Mouse (Mus musculus): ENCODE measurements around the gene Anapc5.

Gene Anapc5
- long read RNA-seq, experiment 1, transcript Anapc5-201 (17 exons, 2,760 nt): minor isoform, 37 of 123 reads
- long read RNA-seq, experiment 1, transcript Anapc5-218 (17 exons, 2,404 nt): major isoform, 55 of 123 reads
- long read RNA-seq, experiment 1, partial matches to known transcripts: 19 of 123 reads
- long read RNA-seq, experiment 1, other reads (novel, unspliced or antisense): 7 of 123 reads
- long read RNA-seq, experiment 2, transcript Anapc5-201 (17 exons, 2,760 nt): minor isoform, 31 of 149 reads
- long read RNA-seq, experiment 2, transcript Anapc5-214 (7 exons, 1,174 nt): minor isoform, 10 of 149 reads
- long read RNA-seq, experiment 2, transcript Anapc5-218 (17 exons, 2,404 nt): major isoform, 71 of 149 reads
- long read RNA-seq, experiment 2, partial matches to known transcripts: 18 of 149 reads
- long read RNA-seq, experiment 2, other reads (novel, unspliced or antisense): 18 of 149 reads

DNA sequence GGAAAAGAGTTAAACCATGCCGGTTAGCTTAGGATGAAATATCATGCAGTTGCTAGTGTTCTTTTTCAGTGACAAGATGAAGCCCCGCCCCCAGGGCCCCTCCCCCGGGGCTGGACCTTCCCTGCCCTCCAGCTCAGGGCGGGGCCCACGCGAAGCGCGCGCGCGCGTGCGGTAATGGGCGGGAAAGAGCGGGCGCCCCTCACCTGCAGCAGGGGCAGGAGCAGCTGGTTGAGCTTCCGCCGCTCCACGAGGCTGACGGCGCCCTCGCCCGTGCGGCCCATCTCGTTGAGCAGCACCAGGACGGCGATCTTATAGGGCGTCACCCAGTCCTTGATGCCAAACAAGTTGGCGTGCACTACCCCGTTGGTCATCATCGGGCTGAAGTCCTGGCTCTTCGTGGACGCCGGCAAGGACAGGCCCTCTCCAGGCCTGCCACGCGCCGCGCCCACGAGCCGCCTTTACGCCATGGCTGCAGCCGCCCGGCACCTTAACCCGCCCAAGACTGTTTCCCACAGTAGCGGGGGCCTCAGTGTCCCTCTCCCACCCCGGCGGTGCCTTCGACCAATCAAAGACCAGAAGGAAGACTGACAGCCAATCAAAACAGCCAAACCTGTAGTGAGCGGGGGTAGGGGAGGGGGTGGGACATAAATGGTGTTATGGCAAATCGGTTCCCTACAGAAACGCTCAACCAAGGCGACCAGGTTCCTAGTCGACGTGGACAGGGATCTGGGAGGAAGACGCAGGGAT lies at the start of gene Anapc5:
Anapc5 (minus strand) TSS at position 563 of the 747 bp plus-strand sequence.
- intact Hi-C loops (cut with DNase I): no loop called here

GRCm38 (mm10) chr5:122863053-122863452 lies 41.9 kb upstream of the Anapc5 start:
- intact Hi-C loops (cut with DNase I): no loop called here

DNA sequence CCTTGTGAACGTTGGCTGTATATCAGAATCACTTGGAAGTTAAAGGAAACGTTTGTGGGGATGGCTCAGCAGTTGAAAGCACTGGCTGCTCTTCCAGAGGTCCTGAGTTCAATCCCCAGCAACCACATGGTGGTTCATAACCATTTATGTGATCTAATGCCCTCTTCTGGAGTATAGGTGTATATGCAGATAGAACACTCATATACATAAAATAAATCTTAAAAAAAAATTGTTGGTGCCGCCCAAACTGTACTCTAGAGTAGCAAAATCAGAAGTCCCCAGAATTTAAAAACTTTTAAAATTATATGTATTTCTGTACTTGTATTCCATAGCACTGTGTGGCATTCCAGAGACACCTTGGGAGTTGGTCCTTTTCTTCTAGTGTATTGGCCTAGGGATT lies 34.7 kb upstream of the Anapc5 start:
- intact Hi-C loops (cut with DNase I): no loop called here

GRCm38 (mm10) chr5:122852611-122853010 lies 31.5 kb upstream of the Anapc5 start:
- intact Hi-C loops (cut with DNase I): loop anchor here (5.0 kb wide), 1 partner anchor 40 kb away; no protein-coding TSS in a partner anchor

GRCm38 (mm10) chr5:122850319-122851002 lies 29.3 kb upstream of the Anapc5 start:
- intact Hi-C loops (cut with DNase I): loop anchor here (5.0 kb wide), 1 partner anchor 38 kb away; no protein-coding TSS in a partner anchor

DNA sequence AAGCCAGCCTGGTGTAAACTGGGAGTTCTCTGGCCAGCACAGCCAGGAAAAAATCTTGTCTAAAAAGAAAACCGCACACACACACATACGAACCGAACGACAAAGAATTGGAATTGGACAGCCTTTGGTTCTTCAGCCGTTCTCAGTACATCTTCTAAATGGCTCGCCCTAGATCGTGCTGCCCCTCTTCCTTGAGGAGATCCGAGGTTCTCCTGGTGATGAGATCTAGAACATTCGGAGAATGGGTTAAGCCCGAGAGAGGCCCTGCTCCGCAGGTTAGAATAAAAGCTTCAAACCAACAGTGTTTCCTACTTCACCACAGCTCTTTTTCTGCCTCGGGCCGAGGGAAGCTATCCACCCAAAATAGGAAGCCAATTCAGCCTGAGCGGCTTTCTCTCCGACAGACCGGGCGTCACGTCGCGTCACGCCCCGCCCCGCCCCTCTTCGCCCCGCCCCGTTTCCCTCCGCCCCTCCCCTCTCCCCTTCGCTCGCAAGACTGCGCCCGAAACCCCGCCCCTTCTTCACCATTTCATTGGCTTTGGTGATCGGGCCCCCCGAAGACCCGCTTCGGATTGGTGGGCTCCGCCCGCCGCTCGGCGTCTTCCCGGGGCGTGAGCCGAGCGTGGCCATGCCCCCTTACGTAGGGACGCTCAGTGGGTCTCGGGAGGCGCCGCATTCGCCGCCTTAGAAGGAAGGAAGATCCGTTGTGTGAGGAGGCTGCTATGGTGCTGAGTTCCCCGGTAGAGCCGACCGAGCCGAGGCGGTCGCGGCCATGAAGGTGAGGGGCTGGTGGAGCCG lies 28.6 kb upstream of the Anapc5 start, which contains the start of gene Rnf34:
Rnf34 (plus strand) TSS at position 528 of the 798 bp plus-strand sequence.
- intact Hi-C loops (cut with DNase I): loop anchor here (5.0 kb wide), 1 partner anchor 37 kb away; no protein-coding TSS in a partner anchor

- intact Hi-C loops (cut with DNase I): no loop called here
Observed at GRCm38 (mm10) chr5:122843799-122844198, 22.7 kb upstream of the Anapc5 start.

GRCm38 (mm10) chr5:122841126-122841525 lies 20.0 kb upstream of the Anapc5 start:
- intact Hi-C loops (cut with DNase I): no loop called here

GRCm38 (mm10) chr5:122832996-122833395 lies 11.9 kb upstream of the Anapc5 start:
- intact Hi-C loops (cut with DNase I): no loop called here

- intact Hi-C loops (cut with DNase I): no loop called here
Observed at GRCm38 (mm10) chr5:122832536-122832935, 11.4 kb upstream of the Anapc5 start.

GRCm38 (mm10) chr5:122825099-122825498 lies 4.0 kb upstream of the Anapc5 start:
- intact Hi-C loops (cut with DNase I): no loop called here

DNA sequence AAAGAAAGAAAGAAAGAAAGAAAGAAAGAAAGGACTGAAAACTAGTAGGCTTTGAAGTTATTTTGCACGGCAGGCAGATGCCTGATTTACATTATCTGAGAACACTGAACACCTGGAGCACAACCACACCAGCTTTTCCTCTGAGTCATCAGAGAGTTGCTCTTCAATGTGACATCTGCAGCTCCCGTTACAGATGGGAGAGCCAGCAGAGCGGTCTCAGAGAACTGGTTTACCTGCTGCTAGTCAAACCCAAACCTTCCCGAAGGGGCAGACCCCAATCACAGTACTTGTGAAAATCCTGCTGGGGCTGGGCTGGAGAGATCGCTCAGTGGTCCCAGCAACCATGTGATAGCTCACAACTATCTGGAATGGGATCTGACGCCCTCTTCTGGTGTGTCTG lies 3.3 kb upstream of the Anapc5 start:
- intact Hi-C loops (cut with DNase I): no loop called here

DNA sequence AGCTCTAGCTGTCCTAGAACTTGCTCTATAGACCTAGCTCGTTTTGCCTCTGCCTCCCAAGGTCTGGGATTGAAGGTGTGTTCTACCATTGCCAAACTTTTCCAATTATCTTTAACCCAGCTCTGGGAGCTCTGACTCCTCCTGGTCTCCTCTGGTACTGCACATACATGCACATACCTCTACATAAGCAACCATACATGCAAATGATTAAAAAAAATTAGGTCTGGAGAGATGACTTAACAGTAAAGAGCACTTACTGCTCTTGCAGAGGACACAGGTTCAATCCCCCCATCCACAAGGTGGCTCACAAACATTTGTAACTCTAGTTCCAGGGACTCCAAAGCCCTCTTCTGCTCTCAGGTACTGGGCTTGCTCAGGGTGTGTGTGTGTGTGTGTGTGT lies 2.8 kb upstream of the Anapc5 start:
- intact Hi-C loops (cut with DNase I): no loop called here

- intact Hi-C loops (cut with DNase I): no loop called here
Observed at GRCm38 (mm10) chr5:122822441-122822840, 1.3 kb upstream of the Anapc5 start.

DNA sequence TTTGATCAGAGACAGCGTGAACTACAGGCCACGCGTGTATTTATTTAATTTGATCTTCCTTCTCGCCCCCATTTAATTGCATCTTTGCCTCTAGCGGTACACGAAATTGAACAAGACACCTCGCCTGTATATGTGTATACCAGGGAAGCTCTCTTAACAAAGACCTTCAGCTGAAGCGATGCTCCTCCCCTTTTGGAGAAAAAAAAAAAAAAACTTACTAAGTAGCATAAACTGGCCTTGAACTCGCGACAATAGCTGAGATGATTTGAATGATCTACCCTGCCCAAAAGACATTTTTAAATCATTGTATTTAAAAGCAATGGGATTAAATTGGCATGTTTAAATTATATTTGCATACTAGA lies 366 bp upstream of the Anapc5 start:
- intact Hi-C loops (cut with DNase I): no loop called here

GRCm38 (mm10) chr5:122812699-122813098 lies 8.4 kb downstream of the Anapc5 start:
- intact Hi-C loops (cut with DNase I): loop anchor here (5.0 kb wide), 2 partner anchors 40 to 70 kb away; partner anchors contain the start of gene Rnf34

- intact Hi-C loops (cut with DNase I): loop anchor here (5.0 kb wide), 2 partner anchors 41 to 71 kb away; partner anchors contain the start of gene Rnf34
Observed at GRCm38 (mm10) chr5:122811364-122812079, 9.6 kb downstream of the Anapc5 start.

- intact Hi-C loops (cut with DNase I): no loop called here
Observed at GRCm38 (mm10) chr5:122805503-122805902, 15.6 kb downstream of the Anapc5 start.

DNA sequence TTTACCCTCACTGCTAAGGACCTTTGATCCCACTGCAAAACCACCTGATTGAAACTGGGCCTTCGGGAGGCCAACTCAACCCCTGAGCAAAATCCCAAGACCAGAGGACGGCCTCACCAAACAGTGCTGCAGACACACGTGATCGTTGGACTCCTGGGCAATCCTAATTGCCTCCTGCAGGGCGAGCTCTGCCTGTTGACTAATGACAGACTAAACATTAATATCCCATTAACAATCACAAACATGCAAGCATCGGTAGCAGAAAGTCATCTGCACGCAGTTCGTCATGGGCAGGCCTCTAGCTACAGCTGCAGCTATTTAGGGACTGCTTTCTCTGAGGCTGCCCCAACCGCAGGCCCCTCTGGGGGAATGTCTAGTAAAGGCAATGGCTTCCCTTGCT lies 18.4 kb downstream of the Anapc5 start:
- intact Hi-C loops (cut with DNase I): no loop called here

- intact Hi-C loops (cut with DNase I): no loop called here
Observed at GRCm38 (mm10) chr5:122801684-122802083, 19.5 kb downstream of the Anapc5 start.
